Comparison of ENCODE assay signal across 8 mouse cellular contexts in the genomic region with DNA sequence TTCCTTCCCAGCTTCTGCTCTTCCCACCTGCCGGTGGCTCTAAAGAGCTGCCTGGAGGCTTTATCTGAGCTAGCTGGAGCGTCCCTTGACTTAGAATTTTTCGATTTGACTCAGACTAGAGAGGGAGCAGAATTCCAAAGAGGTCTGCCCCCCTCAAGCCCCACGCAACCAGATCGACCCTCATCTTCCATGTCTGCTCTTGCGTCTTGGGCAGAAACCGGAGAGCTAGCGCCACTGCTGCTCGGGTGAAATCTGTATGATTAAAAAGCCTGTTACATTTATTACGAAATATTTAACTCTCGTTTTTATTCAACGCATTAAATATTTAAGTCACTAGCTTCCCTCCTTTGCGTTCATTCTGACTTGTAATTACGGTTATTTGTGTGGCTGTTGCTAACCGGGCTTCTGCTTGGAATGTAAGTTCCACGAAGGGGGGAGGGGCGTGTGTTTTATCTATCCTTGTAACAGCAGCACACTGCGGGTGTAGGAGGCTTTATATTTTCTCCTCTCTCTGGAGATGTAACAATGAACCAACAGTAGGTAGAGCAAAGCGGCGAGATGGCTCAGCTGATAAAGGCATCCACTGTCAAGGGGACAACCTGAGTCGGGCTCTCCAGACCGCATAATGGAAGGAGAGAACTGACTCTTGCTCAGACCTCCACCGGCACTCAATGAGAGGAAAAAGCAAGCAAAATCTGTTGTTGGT. TPM values are rescaled to one million over a fixed set of nuclear protein-coding genes. Genes with fewer than 3 reads are reported as not detected.
DNase-seq lines count a peak whose midpoint lies in the region; ATAC-seq and TF ChIP-seq lines count a peak whose summit lies in the region.

No protein-coding gene starts in this region.

- H3K4me3 ChIP-seq in heart, embryonic 10.5 days: peak overlapping the region; percentile 74
- peak overlapping the region; percentile 55 for H3K4me3 ChIP-seq in embryonic facial prominence, embryonic 13.5 days
- peak overlapping the region; percentile 59 for H3K4me3 ChIP-seq in intestine, postnatal 0 days (ENCODE audit: low read depth, low read length)
- peak overlapping the region; percentile 94 for H3K4me3 ChIP-seq in megakaryocyte, embryonic 14.5 days (replicated peaks)
- H3K4me3 ChIP-seq in stomach, embryonic 14.5 days (ENCODE audit: low read depth, low read length): peak overlapping the region; percentile 45

- peak overlapping the region; percentile 87 for H3K27ac ChIP-seq in heart, embryonic 10.5 days
- peak overlapping the region; percentile 53; the same call in 1 of the 2 replicates for H3K27ac ChIP-seq in embryonic facial prominence, embryonic 13.5 days
- H3K27ac ChIP-seq in intestine, postnatal 0 days (ENCODE audit: low read depth, low read length): no peak overlapping the region
- H3K27ac ChIP-seq in stomach, embryonic 14.5 days (ENCODE audit: low read length): peak overlapping the region; percentile 39; the same call in 1 of the 2 replicates

- 4% methylated on average over 23 of the region's 23 CpGs for WGBS in heart, embryonic 10.5 days
- WGBS in embryonic facial prominence, embryonic 13.5 days: 4% methylated on average over 23 of the region's 23 CpGs
- WGBS in intestine, postnatal 0 days: 6% methylated on average over 23 of the region's 23 CpGs
- WGBS in stomach, embryonic 14.5 days: 4% methylated on average over 23 of the region's 23 CpGs

- peak overlapping the region; percentile 97 for H3K4me2 ChIP-seq in embryonic facial prominence, embryonic 13.5 days
- H3K4me2 ChIP-seq in intestine, postnatal 0 days (replicated peaks; ENCODE audit: low read depth): peak overlapping the region; percentile 91
- peak overlapping the region; percentile 67 for H3K4me2 ChIP-seq in stomach, embryonic 14.5 days (replicated peaks; ENCODE audit: low read depth, low read length)

- peaks cover 29% of the 10 kb centered on the region for H3K4me1 ChIP-seq in heart, embryonic 10.5 days
- H3K4me1 ChIP-seq in embryonic facial prominence, embryonic 13.5 days: peaks cover 21% of the 10 kb centered on the region
- H3K4me1 ChIP-seq in intestine, postnatal 0 days (replicated peaks; ENCODE audit: control insufficient read depth, insufficient read depth, low read length): peaks cover 5% of the 10 kb centered on the region
- peaks cover 54% of the 10 kb centered on the region for H3K4me1 ChIP-seq in megakaryocyte, embryonic 14.5 days
- peaks cover 12% of the 10 kb centered on the region; the same call in 1 of the 2 replicates for H3K4me1 ChIP-seq in stomach, embryonic 14.5 days (ENCODE audit: control insufficient read depth, insufficient read depth, low read length)

- H3K36me3 ChIP-seq in heart, embryonic 10.5 days: no peaks in the 10 kb centered on the region
- H3K36me3 ChIP-seq in embryonic facial prominence, embryonic 13.5 days: no peaks in the 10 kb centered on the region
- H3K36me3 ChIP-seq in intestine, postnatal 0 days (ENCODE audit: control insufficient read depth, insufficient read depth): no peaks in the 10 kb centered on the region
- peaks cover 8% of the 10 kb centered on the region for H3K36me3 ChIP-seq in megakaryocyte, embryonic 14.5 days (replicated peaks; ENCODE audit: low read length)
- H3K36me3 ChIP-seq in stomach, embryonic 14.5 days (ENCODE audit: control insufficient read depth, insufficient read depth, low read length): no peaks in the 10 kb centered on the region

- no peaks in the 10 kb centered on the region for H3K9me3 ChIP-seq in heart, embryonic 10.5 days
- no peaks in the 10 kb centered on the region for H3K9me3 ChIP-seq in embryonic facial prominence, embryonic 13.5 days
- H3K9me3 ChIP-seq in intestine, postnatal 0 days (ENCODE audit: control insufficient read depth): no peaks in the 10 kb centered on the region
- H3K9me3 ChIP-seq in megakaryocyte, embryonic 14.5 days: peaks cover 5% of the 10 kb centered on the region
- no peaks in the 10 kb centered on the region for H3K9me3 ChIP-seq in stomach, embryonic 14.5 days (ENCODE audit: control insufficient read depth, low read depth, low read length)

- no peak for ATAC-seq in embryonic facial prominence, embryonic 13.5 days (ENCODE audit: insufficient number of reproducible peaks, insufficient read depth, low FRiP score, low TSS enrichment, low read depth)
- ATAC-seq in intestine, postnatal 0 days: no peak
- ATAC-seq in stomach, embryonic 14.5 days (ENCODE audit: insufficient number of reproducible peaks, insufficient read depth, low FRiP score, low read depth): no peak

- H3K9ac ChIP-seq in embryonic facial prominence, embryonic 13.5 days: peak overlapping the region; percentile 69
- H3K9ac ChIP-seq in intestine, postnatal 0 days (ENCODE audit: low read depth, low read length): peak overlapping the region; percentile 41
- peak overlapping the region; percentile 11; the same call in 1 of the 2 replicates for H3K9ac ChIP-seq in stomach, embryonic 14.5 days (replicated peaks; ENCODE audit: low read depth, low read length)

- no peak for DNase-seq in heart, embryonic 10.5 days (ENCODE audit: low spot score)
- DNase-seq in heart, postnatal 36 days: no peak
- DNase-seq in MEL-GATA-1-ER (ENCODE audit: extremely low read depth, low read depth): peak; percentile 42
- no peak for DNase-seq in gastrocnemius, postnatal 14 days

- no peak for TF ChIP-seq CTCF in intestine, postnatal 0 days (IDR thresholded peaks at IDR 0.05; ENCODE audit: low read depth)

- peaks cover 46% of the 10 kb centered on the region for H3K27me3 ChIP-seq in heart, embryonic 10.5 days (ENCODE audit: insufficient read depth, poor library complexity, severe bottlenecking)
- H3K27me3 ChIP-seq in embryonic facial prominence, embryonic 13.5 days: peaks cover 57% of the 10 kb centered on the region
- H3K27me3 ChIP-seq in intestine, postnatal 0 days (replicated peaks; ENCODE audit: control insufficient read depth, insufficient read depth, low read length): peaks cover 30% of the 10 kb centered on the region
- H3K27me3 ChIP-seq in megakaryocyte, embryonic 14.5 days (replicated peaks): peaks cover 66% of the 10 kb centered on the region
- H3K27me3 ChIP-seq in stomach, embryonic 14.5 days (ENCODE audit: control insufficient read depth, insufficient read depth, low read length): no peaks in the 10 kb centered on the region

- intact Hi-C loops in heart, postnatal 36 days (cut with DNase I): no loop called here
- intact Hi-C loops in gastrocnemius, postnatal 14 days (cut with DNase I; ENCODE audit: low total_unique reads): no loop called here

RNA-seq across cellular contexts. Expression of gene Rnf19b, which starts 8.6 kb away (rescaled TPM):
- polyA plus RNA-seq in heart, embryonic 10.5 days (2016; fragmentation: Nextera tagmentation; extraction: Ambion mirVana): 5.3 and 6.8 TPM in 2 replicates
- 10 to 100 TPM; 24.3 to 27.2 TPM for total RNA-seq in heart, postnatal 36 days (2021)
- 9.1 and 9.5 TPM in 2 replicates for polyA plus RNA-seq in embryonic facial prominence, embryonic 13.5 days (2015; fragmentation: Nextera tagmentation; extraction: Ambion mirVana)
- 11.0 and 12.2 TPM in 2 replicates for polyA plus RNA-seq in intestine, postnatal 0 days (2015; fragmentation: Nextera tagmentation; extraction: Ambion mirVana)
- 696 and 878 TPM in 2 replicates for polyA plus RNA-seq in megakaryocyte, embryonic 14.5 days (2012; ENCODE audit: insufficient read depth, low replicate concordance)
- polyA plus RNA-seq in stomach, embryonic 14.5 days (2014; fragmentation: Nextera tagmentation; extraction: Ambion mirVana): 6.9 and 7.2 TPM in 2 replicates
- 10 to 100 TPM; 13.6 to 15.5 TPM for total RNA-seq in gastrocnemius, postnatal 14 days (2021)

RNA-seq across cellular contexts. Expression of gene Tmem54, which starts 55.9 kb away (rescaled TPM):
- 1.1 and 5.6 TPM in 2 replicates for polyA plus RNA-seq in heart, embryonic 10.5 days (2016; fragmentation: Nextera tagmentation; extraction: Ambion mirVana)
- total RNA-seq in heart, postnatal 36 days (2021): not detected
- polyA plus RNA-seq in embryonic facial prominence, embryonic 13.5 days (2015; fragmentation: Nextera tagmentation; extraction: Ambion mirVana): 10.6 and 11.3 TPM in 2 replicates
- polyA plus RNA-seq in intestine, postnatal 0 days (2015; fragmentation: Nextera tagmentation; extraction: Ambion mirVana): 363 and 366 TPM in 2 replicates
- not detected in 2 replicates for polyA plus RNA-seq in megakaryocyte, embryonic 14.5 days (2012; ENCODE audit: insufficient read depth, low replicate concordance)
- 20.9 and 22.6 TPM in 2 replicates for polyA plus RNA-seq in stomach, embryonic 14.5 days (2014; fragmentation: Nextera tagmentation; extraction: Ambion mirVana)
- total RNA-seq in gastrocnemius, postnatal 14 days (2021): not detected

RNA-seq across cellular contexts. Expression of gene Ak2, which starts 57.7 kb away (rescaled TPM):
- polyA plus RNA-seq in heart, embryonic 10.5 days (2016; fragmentation: Nextera tagmentation; extraction: Ambion mirVana): 189 and 215 TPM in 2 replicates
- total RNA-seq in heart, postnatal 36 days (2021): 10 to 100 TPM; 67.6 to 71.0 TPM
- 180 and 194 TPM in 2 replicates for polyA plus RNA-seq in embryonic facial prominence, embryonic 13.5 days (2015; fragmentation: Nextera tagmentation; extraction: Ambion mirVana)
- polyA plus RNA-seq in intestine, postnatal 0 days (2015; fragmentation: Nextera tagmentation; extraction: Ambion mirVana): 538 and 552 TPM in 2 replicates
- 29.1 and 128 TPM in 2 replicates for polyA plus RNA-seq in megakaryocyte, embryonic 14.5 days (2012; ENCODE audit: insufficient read depth, low replicate concordance)
- 123 and 127 TPM in 2 replicates for polyA plus RNA-seq in stomach, embryonic 14.5 days (2014; fragmentation: Nextera tagmentation; extraction: Ambion mirVana)
- total RNA-seq in gastrocnemius, postnatal 14 days (2021): 10 to 100 TPM; 43.4 to 46.2 TPM

Comparison
In these comparisons a context has a peak if more than half of its experiments do, and no peak if none do; other contexts are left out.
1. H3K9ac ChIP-seq: peak in every context shown above with its lines; median percentile 69 in embryonic facial prominence, embryonic 13.5 days; 41 in intestine, postnatal 0 days; 11 in stomach, embryonic 14.5 days.
2. RNA of gene Rnf19b, which starts 8.6 kb away (polyA plus RNA-seq): 696 to 878 TPM in megakaryocyte, embryonic 14.5 days; 11.0 to 12.2 TPM in intestine, postnatal 0 days, 9.1 to 9.5 TPM in embryonic facial prominence, embryonic 13.5 days, 6.9 to 7.2 TPM in stomach, embryonic 14.5 days and 5.3 to 6.8 TPM in heart, embryonic 10.5 days; every median in the first group is over 10 times any median in the second.
3. RNA of gene Tmem54, which starts 55.9 kb away (polyA plus RNA-seq): 363 to 366 TPM in intestine, postnatal 0 days; 20.9 to 22.6 TPM in stomach, embryonic 14.5 days, 10.6 to 11.3 TPM in embryonic facial prominence, embryonic 13.5 days, 1.1 to 5.6 TPM in heart, embryonic 10.5 days and not detected in megakaryocyte, embryonic 14.5 days; every median in the first group is over 10 times any median in the second.
4. Peak in every context shown above with its lines, with median percentiles within 50 percentile points of each other: H3K4me3 ChIP-seq and H3K4me2 ChIP-seq.